Mouse (Mus musculus) forebrain, embryonic 12.5 days (tissue): ENCODE data around the gene Spryd4. TPM values are rescaled to one million over a fixed set of nuclear protein-coding genes. Genes with fewer than 3 reads are reported as not detected.
"Not testable (repeated sequence)": the region's sequence is repeated elsewhere in the genome, so short reads cannot be mapped to it uniquely, and the experiment has no call there.

Experiments
- ATAC-seq: fragments of 200-750 bp; cut with Nextera tagmentation; 2 replicates; pipeline ENCODE4 v1.8.0; 2017; ENCODE audit warnings: moderate TSS enrichment; ENCODE audit not compliant: low FRiP score
- H3K27ac ChIP-seq: fragments of 300-500 bp; sonication (generic); 2 replicates; pipeline ENCODE4 v1.5.1; 2016; ENCODE audit warnings: mild to moderate bottlenecking
- H3K27me3 ChIP-seq: fragments of 300-500 bp; sonication (generic); 2 replicates; pipeline ENCODE4 v1.6.1; 2016; ENCODE audit warnings: mild to moderate bottlenecking
- H3K36me3 ChIP-seq: fragments of 300-500 bp; sonication (generic); replicated peaks from 2 replicates; pipeline ENCODE4 v1.6.1; 2016; ENCODE audit warnings: mild to moderate bottlenecking
- H3K4me1 ChIP-seq: fragments of 300-500 bp; sonication (generic); 2 replicates; pipeline ENCODE4 v1.6.1; 2016
- H3K4me2 ChIP-seq: fragments of 300-500 bp; sonication (generic); 2 replicates; pipeline ENCODE4 v1.6.1; 2016; ENCODE audit warnings: mild to moderate bottlenecking, moderate library complexity
- H3K4me3 ChIP-seq: fragments of 300-500 bp; sonication (generic); replicated peaks from 2 replicates; pipeline ENCODE4 v1.5.1; 2016; ENCODE audit warnings: mild to moderate bottlenecking
- H3K9ac ChIP-seq: fragments of 300-500 bp; sonication (generic); 2 replicates; pipeline ENCODE4 v1.6.1; 2016; ENCODE audit warnings: mild to moderate bottlenecking
- H3K9me3 ChIP-seq: fragments of 300-500 bp; sonication (generic); 2 replicates; pipeline ENCODE4 v1.6.1; 2016
- WGBS: fragments of 180-500 bp; shearing (Covaris S2); methylation state at CpG from one replicate; pipeline ENCODE4 v1.1.7; 2016; 5-methylcytosine and 5-hydroxymethylcytosine counted together
- polyA plus RNA-seq: library from polyadenylated mRNA; unstranded; fragments of >200 nt; fragmentation: Nextera tagmentation; extraction: Ambion mirVana; gene quantifications from 2 replicates; pipeline ENCODE4 v1.2.1, GENCODE M21; 2016

Gene Spryd4
- polyA plus RNA-seq, 1 experiment from 2014 or later: 21.8 TPM

- under 1% methylated on average over 75 of the region's 79 CpGs for WGBS
- Histone ChIP-seq H3K4me3 (peak overlapping the region; percentile 73), H3K27ac (0 out of 2 replicates have a peak overlapping the region, but pooled peaks have one; percentile 11), H3K4me1 (peaks cover 13% of the 10 kb centered on the region), H3K27me3 (peaks cover 32% of the 10 kb centered on the region), H3K9ac (peak overlapping the region; percentile 72), H3K4me2 (peak overlapping the region; percentile 97), H3K36me3 (no peaks in the 10 kb centered on the region), H3K9me3 (no peaks in the 10 kb centered on the region)
- peak; percentile 85; the same call in 1 of the 2 replicates for ATAC-seq
Measured at GRCm38 (mm10) chr10:128194551-128195461, 16.8 kb downstream of the Spryd4 start.

- Histone ChIP-seq H3K4me2 (peak within 1 kb of the TSS; percentile 97), H3K4me1 (peaks cover 13% of the 10 kb centered on the region), H3K27ac (peak within 1 kb of the TSS; percentile 74; the same call in 1 of the 2 replicates), H3K4me3 (peak within 1 kb of the TSS; percentile 73), H3K9me3 (no peaks in the 10 kb centered on the region), H3K9ac (peak within 1 kb of the TSS; percentile 72), H3K27me3 (peaks cover 36% of the 10 kb centered on the region), H3K36me3 (no peaks in the 10 kb centered on the region)
- WGBS: under 1% methylated on average over 46 of the region's 46 CpGs
- ATAC-seq: peak; percentile 98
Measured at GRCm38 (mm10) chr10:128194024-128194550, 17.5 kb downstream of the Spryd4 start, which contains the start of gene Gls2. Gls2 (plus strand) TSS chr10:128194457.

- no peaks in the 10 kb centered on the region for H3K9me3 ChIP-seq
- WGBS: 91% methylated on average over 6 of the region's 6 CpGs
- ATAC-seq: no peak
- peaks cover 36% of the 10 kb centered on the region for H3K27me3 ChIP-seq
- H3K36me3 ChIP-seq: no peaks in the 10 kb centered on the region
- no peak overlapping the region for H3K27ac ChIP-seq
- no peak overlapping the region for H3K9ac ChIP-seq
- H3K4me2 ChIP-seq: no peak overlapping the region
- no peak overlapping the region for H3K4me3 ChIP-seq
- H3K4me1 ChIP-seq: peaks cover 15% of the 10 kb centered on the region
Measured at GRCm38 (mm10) chr10:128193113-128193512, 18.5 kb downstream of the Spryd4 start.

GRCm38 (mm10) chr10:128192030-128192766 is 19.4 kb downstream of the Spryd4 start:
- not testable (repeated sequence) for H3K9ac ChIP-seq, H3K4me3 ChIP-seq, ATAC-seq, H3K36me3 ChIP-seq, H3K27ac ChIP-seq, H3K9me3 ChIP-seq, H3K4me2 ChIP-seq
- Histone ChIP-seq H3K27me3 (peaks cover 36% of the 10 kb centered on the region), H3K4me1 (peaks cover 15% of the 10 kb centered on the region)
- 98% methylated on average over 3 of the region's 3 CpGs for WGBS

GRCm38 (mm10) chr10:128191472-128191871 is 20.1 kb downstream of the Spryd4 start:
- no peaks in the 10 kb centered on the region for H3K9me3 ChIP-seq
- H3K9ac ChIP-seq: no peak overlapping the region
- no peak overlapping the region for H3K4me3 ChIP-seq
- H3K36me3 ChIP-seq: no peaks in the 10 kb centered on the region
- peaks cover 29% of the 10 kb centered on the region for H3K27me3 ChIP-seq
- H3K27ac ChIP-seq: no peak overlapping the region
- 96% methylated on average over 2 of the region's 2 CpGs for WGBS
- no peak for ATAC-seq
- H3K4me1 ChIP-seq: peaks cover 15% of the 10 kb centered on the region
- no peak overlapping the region for H3K4me2 ChIP-seq

- WGBS: 54% methylated on average over 2 of the region's 2 CpGs
- Histone ChIP-seq H3K4me2 (no peak overlapping the region), H3K9me3 (no peaks in the 10 kb centered on the region), H3K27ac (no peak overlapping the region), H3K36me3 (no peaks in the 10 kb centered on the region), H3K27me3 (peaks cover 8% of the 10 kb centered on the region; the same call in 1 of the 2 replicates), H3K9ac (no peak overlapping the region), H3K4me3 (no peak overlapping the region), H3K4me1 (0 out of 2 replicates have a peak, but pooled peaks cover 2% of the 10 kb centered on the region)
- 0 out of 2 replicates have a peak, but pooled peaks have one; percentile 23 for ATAC-seq
Measured at GRCm38 (mm10) chr10:128188242-128188877, 23.2 kb downstream of the Spryd4 start.

GRCm38 (mm10) chr10:128187181-128187605 is 24.4 kb downstream of the Spryd4 start:
- no peak for ATAC-seq
- Histone ChIP-seq H3K9me3 (no peaks in the 10 kb centered on the region), H3K4me2 (no peak overlapping the region), H3K27me3 (peaks cover 4% of the 10 kb centered on the region; the same call in 1 of the 2 replicates), H3K36me3 (no peaks in the 10 kb centered on the region), H3K9ac (no peak overlapping the region), H3K4me1 (0 out of 2 replicates have a peak, but pooled peaks cover 2% of the 10 kb centered on the region), H3K4me3 (no peak overlapping the region), H3K27ac (no peak overlapping the region)
- WGBS: 76% methylated on average over 5 of the region's 5 CpGs

GRCm38 (mm10) chr10:128185959-128186358 is 25.6 kb downstream of the Spryd4 start:
- 55% methylated on average over 2 of the region's 2 CpGs for WGBS
- ATAC-seq: peak; percentile 46; the same call in 1 of the 2 replicates
- no peaks in the 10 kb centered on the region for H3K9me3 ChIP-seq

GRCm38 (mm10) chr10:128185277-128185940 is 26.2 kb downstream of the Spryd4 start:
- H3K27me3 ChIP-seq: peaks cover 4% of the 10 kb centered on the region; the same call in 1 of the 2 replicates
- H3K4me3 ChIP-seq: no peak overlapping the region
- H3K27ac ChIP-seq: no peak overlapping the region
- no peak overlapping the region for H3K4me2 ChIP-seq
- 83% methylated on average over 6 of the region's 6 CpGs for WGBS
- ATAC-seq: no peak
- 0 out of 2 replicates have a peak, but pooled peaks cover 2% of the 10 kb centered on the region for H3K4me1 ChIP-seq
- H3K9ac ChIP-seq: no peak overlapping the region
- no peaks in the 10 kb centered on the region for H3K9me3 ChIP-seq
- no peaks in the 10 kb centered on the region for H3K36me3 ChIP-seq

More at GRCm38 (mm10) chr10:128185959-128186358, 25.6 kb downstream of the Spryd4 start:
- no peak overlapping the region for H3K4me2 ChIP-seq
- H3K9ac ChIP-seq: no peak overlapping the region
- no peak overlapping the region for H3K4me3 ChIP-seq
- H3K4me1 ChIP-seq: 0 out of 2 replicates have a peak, but pooled peaks cover 2% of the 10 kb centered on the region
- peaks cover 4% of the 10 kb centered on the region; the same call in 1 of the 2 replicates for H3K27me3 ChIP-seq
- no peaks in the 10 kb centered on the region for H3K36me3 ChIP-seq
- H3K27ac ChIP-seq: no peak overlapping the region

- Histone ChIP-seq H3K36me3 (no peaks in the 10 kb centered on the region), H3K9ac (no peak overlapping the region), H3K4me2 (no peak overlapping the region), H3K9me3 (no peaks in the 10 kb centered on the region), H3K27ac (no peak overlapping the region), H3K4me3 (no peak overlapping the region), H3K4me1 (peaks cover 9% of the 10 kb centered on the region), H3K27me3 (no peaks in the 10 kb centered on the region)
- 92% methylated on average over 2 of the region's 2 CpGs for WGBS
- ATAC-seq: no peak
Measured at GRCm38 (mm10) chr10:128184296-128184695, 27.3 kb downstream of the Spryd4 start.

GRCm38 (mm10) chr10:128179989-128180388 is 31.6 kb downstream of the Spryd4 start, which contains the start of gene Rbms2:
Rbms2 (minus strand) TSS chr10:128180297.
- no peaks in the 10 kb centered on the region for H3K9me3 ChIP-seq
- no peaks in the 10 kb centered on the region for H3K27me3 ChIP-seq
- no peak for ATAC-seq
- H3K4me3 ChIP-seq: no peak within 1 kb of the TSS
- H3K9ac ChIP-seq: no peak within 1 kb of the TSS
- H3K36me3 ChIP-seq: no peaks in the 10 kb centered on the region
- WGBS: 3% methylated on average over 6 of the region's 6 CpGs
- peaks cover 16% of the 10 kb centered on the region for H3K4me1 ChIP-seq
- H3K4me2 ChIP-seq: peak within 1 kb of the TSS; percentile 32
- H3K27ac ChIP-seq: 0 out of 2 replicates have a peak within 1 kb of the TSS, but pooled peaks have one; percentile 19
